Mouse (Mus musculus) liver, adult 2 months (tissue): ENCODE results near the gene Cd69. TPM values are rescaled to one million over a fixed set of nuclear protein-coding genes. Genes with fewer than 3 reads are reported as not detected.

ENCODE experiments used
- DNase-seq: peaks from one replicate; pipeline ENCODE4 v3.0.0-alpha.2; 2011; ENCODE audit warnings: low read depth, low spot score; ENCODE audit errors: extremely low read depth
- H3K27ac ChIP-seq: fragments of 200-500 bp; replicated peaks from 2 replicates; pipeline ENCODE4 v1.5.1; 2012; ENCODE audit warnings: low read depth, mild to moderate bottlenecking, control low read depth, inconsistent platforms, low read length; ENCODE audit not compliant: insufficient read depth
- H3K27me3 ChIP-seq: fragments of 200-500 bp; 2 replicates; pipeline ENCODE4 v1.6.1; 2012; ENCODE audit warnings: mild to moderate bottlenecking, moderate library complexity, low read length, inconsistent platforms; ENCODE audit not compliant: control insufficient read depth, insufficient read depth
- H3K36me3 ChIP-seq: fragments of 200-500 bp; 2 replicates; pipeline ENCODE4 v1.6.1; 2012; ENCODE audit warnings: low read length, inconsistent platforms; ENCODE audit not compliant: control insufficient read depth, insufficient read depth
- H3K4me1 ChIP-seq: fragments of 200-500 bp; 2 replicates; pipeline ENCODE4 v1.6.1; 2011; ENCODE audit warnings: low read length; ENCODE audit not compliant: control insufficient read depth, insufficient read depth
- H3K4me3 ChIP-seq: fragments of 200-500 bp; 2 replicates; pipeline ENCODE4 v1.5.1; 2011; ENCODE audit warnings: low read depth, mild to moderate bottlenecking, control low read depth, low read length, moderate library complexity; ENCODE audit not compliant: insufficient read depth
- H3K79me2 ChIP-seq: fragments of 200-500 bp; 2 replicates; pipeline ENCODE4 v1.6.1; 2012; ENCODE audit warnings: inconsistent platforms, mild to moderate bottlenecking, low read length, moderate library complexity; ENCODE audit not compliant: control insufficient read depth, insufficient read depth
- H3K9ac ChIP-seq: fragments of 200-500 bp; 2 replicates; pipeline ENCODE4 v1.6.1; 2012; ENCODE audit warnings: low read depth, mild to moderate bottlenecking, control low read depth, inconsistent platforms, low read length
- CTCF ChIP-seq: fragments of 200-500 bp; IDR thresholded peaks from 2 replicates; pipeline ENCODE4 v1.5.1; 2011; ENCODE audit warnings: low read depth, low read length, control low read depth
- POLR2A ChIP-seq: fragments of 200-500 bp; IDR thresholded peaks from 2 replicates; pipeline ENCODE4 v1.6.1; 2011; ENCODE audit warnings: low read length, control low read depth; ENCODE audit not compliant: insufficient read depth; ENCODE audit errors: extremely low read depth
- WGBS: fragments of 180-500 bp; shearing (Covaris S2); methylation state at CpG from one replicate; pipeline ENCODE4 v1.1.7; 2018; 5-methylcytosine and 5-hydroxymethylcytosine counted together
- polyA plus RNA-seq: library from polyadenylated mRNA; depleted of rRNA; stranded (reverse); fragments of >200 nt; gene quantifications from 2 replicates; pipeline ENCODE4 v1.2.3, GENCODE M21; 2012; rRNA removed
- total RNA-seq: library from RNA; depleted of rRNA; stranded (reverse); fragments of >200 nt; gene quantifications from 2 replicates; pipeline ENCODE4 v1.2.3, GENCODE M21; 2014; rRNA removed

Cd69 gene
- 0.74 and 1.1 TPM in 2 replicates for total RNA-seq
- polyA plus RNA-seq = 0.15 TPM in 1 of 2 replicates, not detected in the other

DNA sequence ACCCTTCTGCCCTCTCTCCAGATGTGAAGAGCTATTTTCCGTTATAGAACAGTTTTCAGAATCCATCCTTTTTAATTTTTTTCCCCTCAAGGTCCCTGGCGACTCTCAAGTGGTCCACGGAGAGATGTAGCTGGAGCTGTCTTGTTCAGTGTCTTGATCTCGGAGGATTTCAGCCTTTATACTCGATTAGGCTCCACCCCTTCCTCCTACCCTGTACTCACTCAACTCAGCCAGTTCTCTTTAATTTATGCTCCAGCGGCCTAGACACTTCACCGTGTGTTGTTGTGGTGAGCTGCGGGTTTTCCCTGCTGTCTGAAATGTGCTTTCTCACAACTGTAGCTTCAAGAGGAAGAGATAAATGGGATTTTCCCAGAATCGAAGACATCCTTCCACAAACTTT is at the start of gene Cd69:
Gene Cd69 (minus strand): TSS at position 217 of the 400 bp plus-strand sequence.
- WGBS = 76% methylated on average over 9 of the region's 9 CpGs
- TF ChIP-seq POLR2A (no peak), CTCF (no peak)
- no peak within 1 kb of the TSS for H3K4me3 ChIP-seq
- no peaks in the 10 kb centered on the region for H3K79me2 ChIP-seq
- H3K4me1 ChIP-seq = no peaks in the 10 kb centered on the region
- H3K27me3 ChIP-seq = no peaks in the 10 kb centered on the region
- no peak within 1 kb of the TSS for H3K27ac ChIP-seq
- no peaks in the 10 kb centered on the region for H3K36me3 ChIP-seq
- H3K9ac ChIP-seq = no peak within 1 kb of the TSS
- DNase-seq = no peak

DNA sequence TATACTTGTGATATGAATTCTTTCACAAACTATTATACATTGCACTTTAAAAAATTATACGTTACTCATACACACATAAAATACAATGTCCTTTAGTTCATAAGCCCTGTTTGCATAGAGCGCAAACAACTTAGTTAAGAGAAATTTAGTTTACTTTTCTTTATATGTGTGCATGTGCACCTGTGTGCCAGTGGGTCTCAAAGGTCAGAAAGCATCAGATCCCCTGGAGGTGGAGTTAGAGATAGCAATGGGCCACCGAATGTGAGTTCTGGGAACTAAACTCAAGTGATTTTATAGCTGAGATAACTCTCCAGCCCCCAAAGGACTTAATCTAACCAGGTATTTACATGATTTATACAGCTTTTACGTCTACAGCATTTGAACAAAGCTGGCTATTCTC is 44.1 kb upstream of the Cd69 start:
- Histone ChIP-seq H3K27ac (no peak overlapping the region), H3K79me2 (no peaks in the 10 kb centered on the region), H3K9ac (no peak overlapping the region), H3K27me3 (no peaks in the 10 kb centered on the region), H3K4me3 (no peak overlapping the region), H3K4me1 (no peaks in the 10 kb centered on the region), H3K36me3 (no peaks in the 10 kb centered on the region)
- no peak for TF ChIP-seq POLR2A
- no peak for TF ChIP-seq CTCF
- 56% methylated on average over 4 of the region's 4 CpGs for WGBS
- no peak for DNase-seq

DNA sequence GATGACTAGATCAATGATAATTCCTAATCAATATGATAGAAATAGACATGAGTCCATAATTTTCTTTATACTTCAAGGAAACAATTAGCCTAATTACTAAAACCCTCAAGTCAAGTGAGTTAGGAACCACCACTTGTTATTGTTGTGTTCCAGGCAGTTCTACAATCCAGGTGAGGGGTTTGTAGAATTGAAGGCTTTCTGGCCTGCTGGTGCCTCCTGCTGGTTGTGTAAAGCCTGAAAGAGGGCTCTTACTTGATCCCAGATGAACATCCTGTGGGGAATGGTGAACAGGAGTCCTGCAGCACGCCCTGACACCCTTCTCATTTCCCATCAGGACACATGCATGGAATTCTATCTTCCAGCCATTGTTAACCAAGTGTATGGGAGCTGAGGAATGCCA is 43.2 kb upstream of the Cd69 start:
- Histone ChIP-seq H3K27ac (no peak overlapping the region), H3K36me3 (no peaks in the 10 kb centered on the region), H3K4me1 (no peaks in the 10 kb centered on the region), H3K27me3 (no peaks in the 10 kb centered on the region), H3K4me3 (no peak overlapping the region), H3K9ac (no peak overlapping the region), H3K79me2 (no peaks in the 10 kb centered on the region)
- WGBS = 60% methylated on average over 1 of the region's 1 CpGs
- TF ChIP-seq POLR2A (no peak), CTCF (no peak)
- no peak for DNase-seq

DNA sequence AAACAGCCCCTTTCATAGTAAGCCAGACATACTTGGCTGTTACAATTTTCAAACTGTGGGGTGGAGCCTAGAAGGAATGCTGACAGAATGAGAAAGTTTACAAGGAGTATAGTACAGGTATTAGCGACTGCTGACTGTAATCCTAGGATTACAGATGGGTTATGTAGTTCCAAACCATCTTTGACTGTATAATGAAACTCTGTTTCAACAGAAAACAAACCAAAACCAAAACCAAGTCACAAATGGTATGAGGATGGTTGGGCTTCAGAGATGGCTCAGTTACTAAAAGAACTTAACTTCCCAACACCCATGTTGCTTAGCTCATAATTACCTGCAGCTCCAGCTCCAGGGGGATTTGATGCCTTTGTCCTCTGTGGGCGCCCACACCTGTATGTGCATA is 41.2 kb upstream of the Cd69 start:
- no peak for DNase-seq
- Histone ChIP-seq H3K36me3 (no peaks in the 10 kb centered on the region), H3K9ac (no peak overlapping the region), H3K27ac (no peak overlapping the region), H3K79me2 (no peaks in the 10 kb centered on the region), H3K4me3 (no peak overlapping the region), H3K27me3 (no peaks in the 10 kb centered on the region), H3K4me1 (no peaks in the 10 kb centered on the region)
- 75% methylated on average over 2 of the region's 2 CpGs for WGBS
- TF ChIP-seq CTCF (no peak), POLR2A (no peak)

DNA sequence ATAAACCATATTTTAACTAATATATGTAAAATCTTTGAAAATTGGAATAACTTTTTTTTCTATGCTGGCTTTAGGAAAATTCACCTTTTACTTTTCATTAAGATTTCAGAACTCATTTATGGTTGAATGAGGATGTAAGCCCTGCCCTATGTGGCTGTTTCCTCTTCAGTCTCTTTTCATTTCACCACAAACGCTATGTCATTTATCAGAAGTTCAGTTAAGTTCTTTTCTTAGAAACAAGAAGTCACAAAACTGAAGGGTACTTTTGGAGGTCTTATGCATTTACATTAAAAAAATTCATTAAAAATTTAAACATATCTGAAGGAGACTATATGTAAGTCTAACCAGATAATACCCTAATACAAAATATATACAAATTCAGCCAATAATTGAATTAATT is 40.5 kb upstream of the Cd69 start:
- H3K4me3 ChIP-seq = no peak overlapping the region
- no peaks in the 10 kb centered on the region for H3K79me2 ChIP-seq
- H3K9ac ChIP-seq = no peak overlapping the region
- WGBS = 77% methylated on average over 1 of the region's 1 CpGs
- no peak overlapping the region for H3K27ac ChIP-seq
- no peaks in the 10 kb centered on the region for H3K27me3 ChIP-seq
- H3K4me1 ChIP-seq = no peaks in the 10 kb centered on the region
- H3K36me3 ChIP-seq = no peaks in the 10 kb centered on the region
- TF ChIP-seq POLR2A = no peak
- no peak for TF ChIP-seq CTCF
- DNase-seq = no peak

DNA sequence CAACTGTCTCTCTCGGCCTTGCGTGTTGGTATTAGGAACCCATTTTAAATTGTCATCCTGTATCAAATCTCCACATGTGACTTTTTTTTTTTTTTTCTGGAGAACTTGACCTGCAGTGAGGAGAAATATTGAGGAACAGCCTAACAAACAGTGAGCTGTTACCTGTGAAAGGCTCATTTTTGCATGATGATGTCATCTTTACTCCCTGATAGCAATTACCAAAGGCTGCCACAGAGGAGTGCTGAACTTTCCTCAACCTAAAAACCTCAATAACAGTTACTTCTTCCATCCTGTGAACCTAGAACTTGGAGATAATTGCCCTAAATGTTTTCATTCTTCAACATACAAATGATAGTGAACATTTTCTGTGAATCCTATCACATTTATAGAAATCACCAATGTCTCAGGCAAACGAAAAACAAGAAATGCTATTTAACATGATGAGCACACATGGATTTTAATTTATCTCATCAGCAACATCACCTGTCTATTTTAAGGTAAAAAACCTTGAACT is 39.5 kb upstream of the Cd69 start:
- Histone ChIP-seq H3K4me1 (no peaks in the 10 kb centered on the region), H3K79me2 (no peaks in the 10 kb centered on the region), H3K9ac (no peak overlapping the region), H3K36me3 (no peaks in the 10 kb centered on the region), H3K4me3 (no peak overlapping the region), H3K27me3 (no peaks in the 10 kb centered on the region), H3K27ac (no peak overlapping the region)
- DNase-seq = no peak
- no peak for TF ChIP-seq POLR2A
- no peak for TF ChIP-seq CTCF
- 82% methylated on average over 3 of the region's 3 CpGs for WGBS

DNA sequence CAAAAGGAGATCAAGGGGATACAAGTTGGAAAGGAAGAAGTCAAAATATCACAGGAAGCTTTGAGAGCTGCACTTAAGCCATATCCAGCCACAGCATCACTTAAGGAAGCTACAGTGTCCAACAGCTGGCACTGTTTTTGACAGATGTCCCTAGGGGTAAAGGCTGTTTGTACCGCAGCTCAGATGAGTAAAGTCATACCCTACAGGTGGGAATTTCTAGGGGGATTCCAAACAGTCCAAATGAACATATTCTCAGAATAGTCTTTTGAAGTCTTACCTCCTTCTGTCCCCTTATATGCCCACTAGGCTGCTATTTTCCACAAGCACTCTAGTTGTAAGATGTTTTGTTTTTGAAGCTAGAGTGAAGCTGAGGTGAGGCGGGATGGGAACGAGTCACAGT is 37.3 kb upstream of the Cd69 start:
- Histone ChIP-seq H3K4me1 (no peaks in the 10 kb centered on the region), H3K4me3 (no peak overlapping the region), H3K27ac (no peak overlapping the region), H3K79me2 (no peaks in the 10 kb centered on the region), H3K27me3 (no peaks in the 10 kb centered on the region), H3K36me3 (no peaks in the 10 kb centered on the region), H3K9ac (no peak overlapping the region)
- no peak for DNase-seq
- TF ChIP-seq POLR2A (no peak), CTCF (no peak)
- 82% methylated on average over 3 of the region's 3 CpGs for WGBS
